Mouse (Mus musculus) layer of hippocampus, adult 9-10 months (tissue): ENCODE data around the gene Il2rg.

ENCODE experiments used
- DNase-seq: peaks from one replicate; pipeline ENCODE4 v3.0.0; 2022; ENCODE audit warnings: low spot score

The Il2rg gene

GRCm38 (mm10) chrX:101260441-101261325, 7.4 kb downstream of the Il2rg start:
- DNase-seq = no peak

- no peak for DNase-seq
These were observed 11.5 kb downstream of the Il2rg start for GRCm38 (mm10) chrX:101256603-101257002.

GRCm38 (mm10) chrX:101254740-101255139, 13.3 kb downstream of the Il2rg start:
- no peak for DNase-seq

- DNase-seq = peak; percentile 71
These were observed 13.9 kb downstream of the Il2rg start, which contains the start of gene Foxo4 for GRCm38 (mm10) chrX:101253952-101254729. Foxo4 (plus strand) TSS chrX:101254528.

GRCm38 (mm10) chrX:101245011-101245410, 23.0 kb downstream of the Il2rg start:
- no peak for DNase-seq

- DNase-seq = no peak
These were observed 45.3 kb downstream of the Il2rg start for GRCm38 (mm10) chrX:101222796-101223162.

- peak; percentile 95 for DNase-seq
These were observed 45.9 kb downstream of the Il2rg start, which contains the start of gene Snx12 for GRCm38 (mm10) chrX:101221834-101222795. Snx12 (minus strand) TSS chrX:101222563.
